Mouse (Mus musculus) ovary, adult 18-20 months (tissue): ENCODE measurements around the gene Wfdc9.

ENCODE experiments used
- DNase-seq: peaks from one replicate; pipeline ENCODE4 v3.0.0; 2022; ENCODE audit warnings: low spot score, mixed read lengths

Gene Wfdc9

DNA sequence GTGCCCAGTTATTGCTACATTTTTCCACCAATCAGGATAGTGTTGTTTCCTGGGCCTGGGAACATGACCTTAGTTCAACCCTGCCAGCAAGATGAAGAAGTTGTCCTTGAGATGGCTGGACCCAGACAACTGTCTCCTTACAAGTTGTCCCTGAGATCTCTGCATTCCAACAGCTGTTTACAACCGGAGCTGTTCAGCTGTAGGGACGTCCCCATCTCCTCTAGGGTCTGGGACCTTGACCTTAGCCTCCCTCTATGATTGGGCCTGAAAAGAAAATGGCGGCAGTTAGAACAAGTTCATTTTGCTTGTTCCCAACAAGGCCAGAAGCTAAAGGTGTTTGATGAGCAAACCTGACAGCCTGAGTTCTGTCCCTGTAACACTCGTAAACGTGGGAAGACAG is 37.3 kb downstream of the Wfdc9 start:
- no peak for DNase-seq

GRCm38 (mm10) chr2:164615386-164615785 is 41.0 kb downstream of the Wfdc9 start:
- no peak for DNase-seq

DNA sequence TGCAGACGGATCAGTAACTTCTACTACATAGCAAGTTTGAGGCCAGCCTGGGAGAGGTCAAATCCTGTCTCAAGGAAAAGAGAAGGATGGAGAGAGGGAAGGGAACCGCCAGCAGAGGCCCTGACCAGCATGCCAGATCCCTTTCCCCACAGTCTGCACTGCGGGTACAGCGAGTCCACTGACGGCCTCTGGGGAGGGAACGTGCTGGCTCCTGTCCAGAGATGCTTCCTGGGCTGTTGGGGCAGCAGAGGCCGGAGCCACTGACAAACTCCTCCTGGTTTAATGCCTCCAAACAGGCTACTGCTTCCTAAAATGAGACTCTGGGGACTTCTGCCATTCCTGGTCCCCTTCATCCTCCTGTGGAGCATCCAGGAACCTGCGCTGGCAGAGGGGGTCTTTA is 42.9 kb downstream of the Wfdc9 start, which contains the start of the genes Wfdc6b and Wfdc8:
TSS of gene Wfdc6b (plus strand) at position 52 of the 400 bp plus-strand sequence.
TSS of gene Wfdc8 (minus strand) at position 156 of the 400 bp plus-strand sequence.
- peak; percentile 65 for DNase-seq

GRCm38 (mm10) chr2:164608781-164609180 is 47.6 kb downstream of the Wfdc9 start:
- no peak for DNase-seq

- DNase-seq, result no peak
These were observed 52.0 kb downstream of the Wfdc9 start for GRCm38 (mm10) chr2:164604411-164604810.

- no peak for DNase-seq
These were observed 52.9 kb downstream of the Wfdc9 start for GRCm38 (mm10) chr2:164603482-164603881.

GRCm38 (mm10) chr2:164600179-164600578 is 56.2 kb downstream of the Wfdc9 start:
- DNase-seq, result no peak
